Mouse (Mus musculus): ENCODE results near the gene Pank4.

Pank4 gene

DNA sequence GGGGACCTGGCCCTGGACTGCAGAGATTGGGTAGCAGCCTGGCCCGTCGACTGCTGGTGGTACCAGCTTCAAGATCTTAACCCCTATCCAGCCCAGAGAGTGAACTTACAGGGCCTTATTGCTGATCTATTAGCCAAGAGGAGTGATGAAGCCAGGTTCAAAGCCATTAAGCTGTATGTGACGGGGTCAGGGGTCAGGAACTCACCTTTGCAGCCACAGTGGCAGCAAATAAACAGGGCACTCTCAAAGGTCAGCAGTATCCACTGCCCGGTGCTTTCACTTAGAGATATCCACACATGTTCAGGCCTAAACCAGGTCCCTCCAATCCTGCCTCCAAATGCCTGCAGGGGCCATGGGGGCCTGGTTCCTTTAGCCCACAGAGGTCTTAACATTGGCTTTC lies 51.6 kb downstream of the Pank4 start:
- no peak for DNase-seq

DNA sequence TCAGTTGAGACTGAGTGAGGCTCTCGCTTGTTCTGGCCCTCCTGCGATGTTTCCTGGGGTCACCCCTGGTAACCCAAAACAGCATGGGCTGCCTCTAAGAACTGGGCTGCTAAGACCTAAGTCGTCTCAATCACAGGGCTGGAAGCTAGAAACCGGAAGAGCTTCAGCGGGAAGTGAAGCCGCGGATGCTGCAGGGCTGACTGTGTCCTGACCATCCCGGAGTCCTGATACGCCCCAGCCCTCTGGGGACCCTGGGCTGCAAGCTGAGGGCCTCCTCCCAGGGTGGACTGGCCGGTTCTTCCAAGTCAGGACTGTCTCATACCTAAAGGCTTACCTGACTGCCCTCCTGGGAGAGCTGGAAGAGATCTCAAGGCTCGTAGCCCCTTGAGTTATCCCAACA lies 52.9 kb downstream of the Pank4 start:
- DNase-seq = no peak

DNA sequence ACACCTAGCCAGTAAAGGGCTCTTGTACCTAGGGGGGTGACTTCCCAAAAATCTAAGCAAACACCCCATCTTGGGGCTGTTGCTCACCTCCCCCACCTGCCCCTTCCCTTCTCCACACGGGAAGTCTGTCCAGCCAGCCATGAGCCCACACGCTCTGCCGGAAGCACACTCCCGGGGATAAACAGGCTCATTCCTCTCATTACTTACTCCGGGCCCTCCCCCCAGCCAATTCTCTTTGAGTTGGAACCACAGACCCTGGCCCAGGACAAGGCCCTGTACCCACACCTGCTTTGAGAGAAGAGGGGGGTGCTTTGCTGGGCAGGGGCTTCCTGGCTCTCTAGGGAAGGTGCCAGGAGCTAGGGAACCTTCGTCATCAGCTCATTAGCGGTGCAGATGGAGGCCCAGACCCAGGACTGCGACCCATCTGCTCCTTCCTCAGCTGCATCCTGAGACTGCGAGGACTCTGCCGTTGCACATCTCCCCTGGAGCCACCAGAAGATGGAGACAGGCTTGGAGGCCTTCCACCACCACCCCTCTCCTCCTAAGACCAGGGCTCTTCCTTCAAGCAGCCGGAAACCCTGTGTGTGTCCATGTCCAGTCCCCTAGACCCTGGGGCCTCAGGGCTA lies 53.4 kb downstream of the Pank4 start:
- no peak for DNase-seq

DNA sequence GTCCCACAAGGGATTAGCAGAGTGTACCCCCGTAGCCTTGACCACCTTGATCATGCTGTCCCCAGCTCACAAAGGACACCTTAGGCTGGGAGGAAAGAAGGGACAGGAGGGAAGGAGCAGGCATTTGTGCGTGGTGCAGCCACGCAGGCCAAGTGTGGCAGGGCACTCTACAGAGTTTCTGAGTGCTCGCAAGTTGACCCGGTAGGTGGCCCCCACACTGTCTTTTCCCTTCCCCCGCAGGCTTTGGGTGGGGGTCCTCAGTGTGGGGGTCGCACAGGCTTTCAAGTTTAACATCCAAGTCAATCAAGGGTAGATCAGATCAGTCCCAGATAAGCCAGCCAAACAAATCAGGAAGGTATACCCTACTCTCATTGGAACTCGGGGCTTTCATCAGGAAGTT lies 54.1 kb downstream of the Pank4 start:
- no peak for DNase-seq

DNA sequence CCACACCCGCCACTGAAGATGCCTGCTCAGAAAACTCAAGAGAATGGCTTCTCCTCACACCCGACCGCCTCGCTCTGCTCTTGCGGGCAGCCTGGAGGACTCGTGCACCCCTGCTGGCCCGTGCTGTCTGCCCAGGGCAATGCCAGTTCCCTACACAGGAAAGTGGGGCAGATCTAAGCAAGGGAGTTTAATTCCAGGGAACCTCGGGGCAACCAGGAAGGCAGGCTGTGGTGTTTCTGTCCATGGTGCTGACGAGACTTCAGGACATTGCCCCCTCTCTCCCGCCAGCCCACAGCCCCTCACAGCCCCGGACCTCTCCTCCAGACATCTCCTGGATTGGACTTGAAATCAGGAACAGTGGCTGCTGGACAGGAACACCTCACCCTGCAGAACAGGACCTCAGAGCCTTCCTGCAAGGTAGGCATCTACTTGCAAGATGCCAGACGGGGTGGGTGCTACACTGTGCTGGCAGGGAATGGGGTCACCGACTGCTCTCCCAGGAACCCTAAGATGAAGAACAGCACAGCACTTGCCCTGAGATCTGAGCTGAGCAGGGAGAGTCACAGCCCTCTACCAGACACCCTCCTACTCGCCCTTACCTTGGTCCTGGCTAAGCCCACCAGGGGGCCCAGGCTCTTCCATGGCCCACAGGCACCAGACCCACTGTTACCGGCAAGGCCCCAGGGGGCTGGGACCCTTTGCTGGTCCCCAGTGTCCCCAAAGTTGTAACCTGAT lies 54.8 kb downstream of the Pank4 start:
- DNase-seq = no peak

DNA sequence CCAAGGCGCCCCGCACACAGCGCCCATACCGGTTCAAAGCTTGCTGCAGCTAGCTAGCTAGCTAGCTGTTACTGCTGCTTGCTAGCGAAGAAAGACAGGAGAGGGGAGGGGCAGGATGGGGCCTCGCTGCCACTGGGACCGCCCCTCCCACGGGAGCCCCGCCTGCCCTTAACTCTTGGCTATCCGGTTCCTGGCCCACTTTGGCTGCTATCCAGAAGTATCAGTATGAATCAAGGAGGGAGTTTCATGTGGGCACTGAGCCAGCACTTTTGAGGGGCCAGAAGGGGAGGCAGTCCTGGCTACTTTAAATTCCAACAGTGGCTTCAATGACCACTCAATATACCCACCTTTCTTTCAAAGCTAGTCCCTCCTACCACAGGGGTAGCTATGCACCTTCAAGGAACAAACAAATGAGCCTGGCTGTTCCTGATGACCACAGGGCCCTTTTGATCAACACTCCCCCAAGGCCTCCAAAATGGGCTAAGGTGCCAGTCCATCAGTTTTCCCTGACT lies 55.5 kb downstream of the Pank4 start:
- no peak for DNase-seq

DNA sequence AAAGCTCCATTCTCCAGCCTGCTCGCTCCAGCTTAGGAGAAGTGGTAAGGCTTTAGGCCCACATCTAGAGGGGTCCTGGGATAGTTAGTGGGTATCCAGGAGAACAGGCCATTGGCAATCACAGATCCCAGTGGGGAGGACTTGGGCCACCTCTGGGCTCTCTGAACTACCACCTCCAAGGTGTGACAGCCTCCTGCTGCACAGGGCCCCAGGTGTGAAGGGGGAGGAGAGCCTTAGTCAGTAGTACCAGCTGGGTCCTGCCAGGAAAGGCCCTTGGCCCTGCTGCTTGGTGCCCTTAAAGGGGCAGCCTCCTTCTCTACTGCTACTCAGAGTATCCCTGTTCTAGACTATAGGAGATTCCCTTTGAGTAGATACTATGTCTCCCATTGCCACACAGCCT lies 56.2 kb downstream of the Pank4 start:
- no peak for DNase-seq

DNA sequence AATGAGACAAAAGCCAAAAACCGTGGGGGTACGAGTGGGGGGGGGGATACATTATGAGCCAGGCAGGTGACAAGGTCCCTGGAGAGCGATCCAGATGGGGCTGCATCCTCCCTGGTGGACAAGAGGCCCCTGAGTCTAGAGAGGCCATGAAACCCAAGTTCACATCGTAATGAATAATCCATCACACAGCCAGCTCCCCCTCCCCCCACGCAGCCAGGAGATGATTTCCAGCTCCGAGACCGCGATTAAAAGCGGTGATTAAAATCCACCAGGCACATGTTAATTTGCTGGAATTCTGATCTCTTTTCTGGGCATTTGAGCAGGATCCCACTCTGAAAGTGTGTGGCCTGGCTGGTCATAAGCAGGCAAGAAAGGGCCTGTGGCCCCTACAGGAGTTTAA lies 56.9 kb downstream of the Pank4 start:
- DNase-seq = no peak

DNA sequence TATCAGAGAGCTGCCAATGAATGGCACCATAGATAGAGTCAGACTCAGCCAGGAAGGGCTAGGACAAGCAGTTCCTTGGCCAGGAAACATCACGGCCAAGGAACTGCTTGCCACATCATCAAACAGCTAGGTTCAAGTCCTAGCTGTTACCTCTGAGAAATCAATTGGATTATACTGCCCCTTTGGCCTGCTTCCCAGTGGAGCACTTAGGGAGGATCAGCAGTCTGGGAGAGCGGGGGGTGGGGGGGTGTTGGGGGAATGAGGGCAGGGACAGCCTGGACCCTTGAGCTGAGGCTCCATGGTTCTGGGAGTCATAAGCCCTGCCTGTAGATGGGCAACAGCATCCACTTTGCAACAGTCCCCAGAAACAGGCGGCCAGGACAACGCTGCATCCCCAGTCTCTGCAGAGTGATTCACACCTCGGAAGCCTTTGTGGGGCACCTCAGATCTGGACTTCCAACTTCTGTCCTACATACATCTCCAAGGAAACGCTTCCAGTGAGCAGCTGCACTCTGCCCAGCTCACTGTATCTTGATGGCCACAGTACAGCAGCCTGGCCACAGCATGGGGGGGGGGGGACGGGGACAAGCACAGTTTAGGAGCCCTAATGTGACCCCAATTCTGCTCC lies 58.4 kb downstream of the Pank4 start:
- no peak for DNase-seq

DNA sequence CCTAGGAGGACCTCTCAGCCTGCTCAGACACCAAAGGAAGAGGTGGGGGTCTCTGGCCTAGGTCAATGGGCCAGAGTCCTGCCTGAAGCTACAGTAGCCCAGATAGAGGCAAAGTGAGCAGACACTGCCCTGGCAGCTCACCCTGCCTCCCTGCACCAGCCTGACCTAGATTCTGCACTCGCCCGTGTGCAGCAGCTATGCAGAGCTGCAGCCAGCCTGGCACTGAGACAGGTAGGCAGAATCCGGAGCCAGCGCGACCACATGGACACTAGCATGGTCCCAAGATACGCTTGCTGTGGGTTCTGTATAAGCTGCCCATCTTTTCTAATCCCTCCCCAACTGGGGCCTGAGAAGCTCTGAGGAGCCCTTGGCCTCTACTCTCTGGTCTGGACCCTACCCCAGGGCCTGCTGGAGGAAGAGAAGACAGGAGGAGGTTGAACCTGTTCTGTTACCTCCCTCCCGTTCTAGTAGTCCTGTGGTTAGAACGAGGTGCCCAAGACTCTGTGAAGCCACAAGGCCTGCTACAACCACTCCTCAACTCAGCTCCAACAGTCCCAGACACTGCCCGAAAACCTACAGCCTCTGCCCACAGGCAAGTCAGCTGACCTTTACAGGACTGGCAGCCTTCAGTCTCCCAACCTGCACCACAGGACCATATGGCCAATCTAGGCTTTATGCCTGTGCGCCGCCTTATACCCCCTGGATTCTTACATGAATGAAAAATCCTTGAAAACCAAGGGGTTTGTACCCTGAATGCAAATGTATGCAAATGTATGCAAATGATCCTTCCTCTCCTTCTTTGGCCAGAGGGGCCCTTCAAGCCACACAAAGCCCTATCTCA lies 60.5 kb downstream of the Pank4 start:
- DNase-seq = no peak
